Mouse (Mus musculus) left cerebral cortex, postnatal 25 days (tissue): ENCODE results near the gene Mpv17l2. TPM values are rescaled to one million over a fixed set of nuclear protein-coding genes. Genes with fewer than 3 reads are reported as not detected.

ENCODE experiments used
- microRNA-seq, 2 experiments: library from miRNA; unstranded; fragments of <30 nt; microRNA quantifications; one replicate each; pipeline ENCODE4 v1.2.0; 2022
- total RNA-seq, 2 experiments: library from RNA; stranded (reverse); gene quantifications; 2 replicates each; pipeline ENCODE4 v1.2.3; 2021

Mpv17l2 gene
- total RNA-seq, 2 experiments from 2014 or later: 34.5 to 43.2 TPM

Small RNA genes within 50 kb of the gene (microRNA-seq; reads per million reads assigned to microRNA genes)
- gene Mir7240: 6.4 to 10.1 reads per million in 2 experiments

Other genes with a start within 250 kb of the Mpv17l2 start
- 100 to 1,000 TPM; 403 TPM for gene Fkbp8, start 233.2 kb downstream of the Mpv17l2 start, total RNA-seq
- gene Kxd1, start 233.0 kb downstream of the Mpv17l2 start, total RNA-seq: 10 to 100 TPM; 43.1 to 47.7 TPM
- 10 to 100 TPM; 15.1 to 17.7 TPM for gene Ell, start 221.5 kb downstream of the Mpv17l2 start, total RNA-seq
- gene Isyna1, start 166.6 kb downstream of the Mpv17l2 start, total RNA-seq: 10 to 100 TPM; 51.9 to 52.1 TPM
- gene Ssbp4, start 152.1 kb downstream of the Mpv17l2 start, total RNA-seq: 100 to 1,000 TPM; 242 to 257 TPM
- gene Lrrc25, start 144.8 kb downstream of the Mpv17l2 start, total RNA-seq: 1 to 10 TPM in 1 of 2 experiments, under 1 TPM in 1; 0.37 to 1.2 TPM
- gene Gdf15, start 128.5 kb downstream of the Mpv17l2 start, total RNA-seq: not detected
- gene Pgpep1, start 100.6 kb downstream of the Mpv17l2 start, total RNA-seq: 10 to 100 TPM; 12.7 to 18.1 TPM
- gene Lsm4, start 87.7 kb downstream of the Mpv17l2 start, total RNA-seq: 10 to 100 TPM; 62.9 to 63.5 TPM
- gene Jund, start 62.0 kb downstream of the Mpv17l2 start, total RNA-seq: 100 to 1,000 TPM; 209 to 225 TPM
- gene Iqcn, start 57.5 kb downstream of the Mpv17l2 start, total RNA-seq: under 1 TPM; 0.18 to 0.30 TPM
- not detected for gene Gm3336, start 42.4 kb downstream of the Mpv17l2 start, total RNA-seq
- 1 to 10 TPM; 1.6 to 1.7 TPM for gene Pde4c, start 37.2 kb downstream of the Mpv17l2 start, total RNA-seq
- gene Rab3a, start 6.3 kb downstream of the Mpv17l2 start, total RNA-seq: 100 to 1,000 TPM; 830 to 904 TPM
- 100 to 1,000 TPM; 150 to 152 TPM for gene Pik3r2, start 15.8 kb upstream of the Mpv17l2 start, total RNA-seq
- 100 to 1,000 TPM; 298 to 350 TPM for gene Mast3, start 44.1 kb upstream of the Mpv17l2 start, total RNA-seq
- gene Il12rb1, start 47.5 kb upstream of the Mpv17l2 start, total RNA-seq: under 1 TPM; 0.80 to 0.83 TPM
- 10 to 100 TPM in 1 of 2 experiments, 1 to 10 TPM in 1; 9.5 to 12.2 TPM for gene Arrdc2, start 78.8 kb upstream of the Mpv17l2 start, total RNA-seq
- gene Kcnn1, start 102.3 kb upstream of the Mpv17l2 start, total RNA-seq: 10 to 100 TPM; 19.1 to 20.9 TPM
- 10 to 100 TPM; 88.0 to 95.9 TPM for gene Ccdc124, start 113.0 kb upstream of the Mpv17l2 start, total RNA-seq
- 10 to 100 TPM in 1 of 2 experiments, 1 to 10 TPM in 1; 8.2 to 10.9 TPM for gene Slc5a5, start 131.8 kb upstream of the Mpv17l2 start, total RNA-seq
- gene Rpl18a, start 136.5 kb upstream of the Mpv17l2 start, total RNA-seq: 100 to 1,000 TPM; 550 to 570 TPM
- 10 to 100 TPM; 71.2 to 80.7 TPM for gene Map1s, start 145.0 kb upstream of the Mpv17l2 start, total RNA-seq